ENCODE assay signal across 15 mouse cellular contexts in genomic region chr2:11332469-11332868, GRCm38 (mm10).
DNase-seq lines count a peak whose midpoint lies in the region; ATAC-seq and TF ChIP-seq lines count a peak whose summit lies in the region.
"Had no signal": no experiment of that assay in that cellular context is flagged by ENCODE, and none has a peak within 500 bp of the region (broad histone marks: within the 10 kb centered on the region; RNA-seq: fewer than 3 reads in every experiment).

No protein-coding gene starts in this region.

- 69% methylated on average over 4 of the region's 4 CpGs for WGBS in heart, embryonic 10.5 days
- WGBS in liver, embryonic 16.5 days (ENCODE audit: insufficient replicate concordance), result 26% methylated on average over 4 of the region's 4 CpGs
- WGBS in small intestine, adult 2 months, result 63% methylated on average over 4 of the region's 4 CpGs

- no peak overlapping the region for H3K9ac ChIP-seq in liver, embryonic 16.5 days (ENCODE audit: low read depth, low read length)
- H3K9ac ChIP-seq: embryonic facial prominence, embryonic 13.5 days; forebrain, postnatal 0 days; limb, embryonic 15.5 days had no signal

- ATAC-seq in liver, embryonic 16.5 days (ENCODE audit: low read depth), result no peak
- ATAC-seq: midbrain, embryonic 16.5 days had no signal

- no peak overlapping the region for H3K4me2 ChIP-seq in liver, embryonic 16.5 days (ENCODE audit: low read depth, low read length)
- H3K4me2 ChIP-seq: embryonic facial prominence, embryonic 13.5 days; limb, embryonic 15.5 days had no signal

- H3K27me3 ChIP-seq in heart, embryonic 10.5 days (ENCODE audit: insufficient read depth, poor library complexity, severe bottlenecking), result peaks cover 3% of the 10 kb centered on the region; the same call in 1 of the 2 replicates
- H3K27me3 ChIP-seq in liver, embryonic 16.5 days (ENCODE audit: control insufficient read depth, insufficient read depth, low read depth, low read length), result no peaks in the 10 kb centered on the region
- H3K27me3 ChIP-seq in small intestine, adult 2 months (ENCODE audit: control insufficient read depth, insufficient read depth, low read length), result no peaks in the 10 kb centered on the region

- H3K27ac ChIP-seq in heart, embryonic 10.5 days, result no peak overlapping the region
- peak overlapping the region; percentile 25; the same call in 1 of the 2 replicates for H3K27ac ChIP-seq in liver, embryonic 16.5 days (ENCODE audit: low read length)
- peak overlapping the region; percentile 6; the same call in 1 of the 2 replicates for H3K27ac ChIP-seq in small intestine, adult 2 months (ENCODE audit: insufficient read depth, low read depth, low read length)
- H3K27ac ChIP-seq: embryonic facial prominence, embryonic 13.5 days; limb, embryonic 15.5 days had no signal

- peaks cover 26% of the 10 kb centered on the region for H3K4me1 ChIP-seq in heart, embryonic 10.5 days
- H3K4me1 ChIP-seq in liver, embryonic 16.5 days (ENCODE audit: control insufficient read depth, low read depth, low read length), result peaks cover 3% of the 10 kb centered on the region; the same call in 1 of the 2 replicates
- peaks cover 10% of the 10 kb centered on the region; the same call in 1 of the 2 replicates for H3K4me1 ChIP-seq in small intestine, adult 2 months (ENCODE audit: control insufficient read depth, insufficient read depth, insufficient read length, low read length)
- H3K4me1 ChIP-seq: limb, embryonic 15.5 days had no signal

- no peak overlapping the region for H3K4me3 ChIP-seq in heart, embryonic 10.5 days
- H3K4me3 ChIP-seq in liver, embryonic 16.5 days (ENCODE audit: low read depth, low read length), result no peak overlapping the region
- no peak overlapping the region for H3K4me3 ChIP-seq in small intestine, adult 2 months (ENCODE audit: low read depth, low read length)
- H3K4me3 ChIP-seq: embryonic facial prominence, embryonic 13.5 days; limb, embryonic 15.5 days had no signal

- no peaks in the 10 kb centered on the region for H3K36me3 ChIP-seq in heart, embryonic 10.5 days
- H3K36me3 ChIP-seq in liver, embryonic 16.5 days (ENCODE audit: control insufficient read depth, insufficient read depth), result no peaks in the 10 kb centered on the region
- no peaks in the 10 kb centered on the region for H3K36me3 ChIP-seq in small intestine, adult 2 months (ENCODE audit: control insufficient read depth, insufficient read depth, low read length)
- H3K36me3 ChIP-seq: embryonic facial prominence, embryonic 13.5 days; limb, embryonic 15.5 days had no signal

- TF ChIP-seq CTCF in small intestine, adult 2 months (IDR thresholded peaks at IDR 0.05; ENCODE audit: extremely low read depth, insufficient read length, insufficient replicate concordance, low read depth, low read length), result no peak

- TF ChIP-seq POLR2A in small intestine, adult 2 months (IDR thresholded peaks at IDR 0.05; ENCODE audit: low read depth, low read length), result no peak

- H3K9me3 ChIP-seq in heart, embryonic 10.5 days, result no peaks in the 10 kb centered on the region
- H3K9me3 ChIP-seq in liver, embryonic 16.5 days (replicated peaks; ENCODE audit: control insufficient read depth, low read length), result no peaks in the 10 kb centered on the region
- H3K9me3 ChIP-seq: embryonic facial prominence, embryonic 13.5 days; limb, embryonic 15.5 days had no signal

- DNase-seq in heart, embryonic 10.5 days (ENCODE audit: low spot score), result peak; percentile 52
- DNase-seq in heart, postnatal 14 days, result no peak
- peak; percentile 7 for DNase-seq in brain, adult 2 months (ENCODE audit: low read depth, low spot score)
- no peak for DNase-seq in right cerebral cortex, postnatal 25 days
- no peak for DNase-seq in right cerebral cortex, postnatal 4 days
- DNase-seq in kidney, postnatal 25 days, result no peak
- DNase-seq: adrenal gland, postnatal 36 days; cerebellum, adult 9-11 months; forebrain, postnatal 0 days; kidney, postnatal 10 days had no signal

- intact Hi-C loops in heart, postnatal 14 days (cut with DNase I), result loop anchor here (5.0 kb wide), 3 partner anchors 40 to 355 kb away; no protein-coding TSS in a partner anchor

Comparison
In these comparisons a context has a peak if more than half of its experiments do, and no peak if none do; other contexts are left out.
1. DNase-seq: peak in heart, embryonic 10.5 days (single experiment) and brain, adult 2 months (single experiment); none in heart, postnatal 14 days (0 of 2), right cerebral cortex, postnatal 25 days (single experiment), right cerebral cortex, postnatal 4 days (single experiment) and kidney, postnatal 25 days (0 of 2).